Mouse (Mus musculus) intestine, embryonic 15.5 days (tissue): ENCODE results near the gene Utrn. TPM values are rescaled to one million over a fixed set of nuclear protein-coding genes. Genes with fewer than 3 reads are reported as not detected.
A peak's percentile ranks its signal among the peaks of the same experiment; 100 is the strongest.

Experiments used
- ATAC-seq: fragments of 200-750 bp; cut with Nextera tagmentation; 2 replicates; pipeline ENCODE4 v1.8.0; 2017; ENCODE audit warnings: moderate TSS enrichment, moderate library complexity
- H3K27ac ChIP-seq: fragments of 300-500 bp; sonication (generic); 2 replicates; pipeline ENCODE4 v1.5.1; 2015; ENCODE audit warnings: mild to moderate bottlenecking, inconsistent platforms
- H3K27me3 ChIP-seq: fragments of 300-500 bp; sonication (generic); replicated peaks from 2 replicates; pipeline ENCODE4 v1.6.1; 2015; ENCODE audit warnings: inconsistent platforms
- H3K36me3 ChIP-seq: fragments of 300-500 bp; sonication (generic); 2 replicates; pipeline ENCODE4 v1.6.1; 2015; ENCODE audit warnings: inconsistent platforms
- H3K4me1 ChIP-seq: fragments of 300-500 bp; sonication (generic); replicated peaks from 2 replicates; pipeline ENCODE4 v1.6.1; 2015; ENCODE audit warnings: inconsistent platforms
- H3K4me2 ChIP-seq: fragments of 300-500 bp; sonication (generic); replicated peaks from 2 replicates; pipeline ENCODE4 v1.6.1; 2015; ENCODE audit warnings: mild to moderate bottlenecking, inconsistent platforms
- H3K4me3 ChIP-seq: fragments of 300-500 bp; sonication (generic); replicated peaks from 2 replicates; pipeline ENCODE4 v1.5.1; 2015; ENCODE audit warnings: inconsistent platforms
- H3K9ac ChIP-seq: fragments of 300-500 bp; sonication (generic); 2 replicates; pipeline ENCODE4 v1.6.1; 2015; ENCODE audit warnings: inconsistent platforms
- H3K9me3 ChIP-seq: fragments of 300-500 bp; sonication (generic); 2 replicates; pipeline ENCODE4 v1.6.1; 2016; ENCODE audit warnings: inconsistent platforms
- whole genome bisulfite sequencing: fragments of 180-500 bp; shearing (Covaris S2); methylation state at CpG from one replicate; pipeline ENCODE4 v1.1.7; 2015; 5-methylcytosine and 5-hydroxymethylcytosine counted together
- polyA plus RNA-seq: library from polyadenylated mRNA; unstranded; fragments of >200 nt; fragmentation: Nextera tagmentation; extraction: Ambion mirVana; gene quantifications from 2 replicates; pipeline ENCODE4 v1.2.1, GENCODE M21; 2015

Gene Utrn
- polyA plus RNA-seq, 1 experiment from 2014 or later: 43.8 TPM

DNA sequence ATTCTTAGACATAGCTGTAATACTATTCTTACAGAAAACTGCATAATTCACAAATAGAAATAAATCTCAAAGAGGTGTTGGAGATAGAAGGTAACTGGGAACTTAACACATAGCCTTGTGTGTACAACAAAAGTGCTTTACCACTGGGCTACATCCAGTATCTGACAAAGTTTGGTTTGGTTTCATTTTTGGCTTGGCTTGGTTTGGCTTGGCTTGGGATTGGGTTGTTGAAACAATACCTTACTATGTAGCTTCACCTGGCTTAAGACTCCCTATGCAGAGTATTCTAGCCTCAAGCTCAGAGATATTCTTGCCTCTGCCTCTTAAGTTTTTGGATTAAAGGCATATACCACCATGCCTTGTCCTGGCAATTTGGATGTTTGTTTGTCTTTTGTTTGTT, 183.5 kb downstream of the Utrn start:
- no peak overlapping the region for H3K27ac ChIP-seq
- no peaks in the 10 kb centered on the region for H3K9me3 ChIP-seq
- ATAC-seq: no peak
- no peaks in the 10 kb centered on the region for H3K4me1 ChIP-seq
- H3K27me3 ChIP-seq: no peaks in the 10 kb centered on the region
- no peak overlapping the region for H3K4me2 ChIP-seq
- H3K36me3 ChIP-seq: 0 out of 2 replicates have a peak, but pooled peaks cover 6% of the 10 kb centered on the region
- no peak overlapping the region for H3K4me3 ChIP-seq
- H3K9ac ChIP-seq: no peak overlapping the region

DNA sequence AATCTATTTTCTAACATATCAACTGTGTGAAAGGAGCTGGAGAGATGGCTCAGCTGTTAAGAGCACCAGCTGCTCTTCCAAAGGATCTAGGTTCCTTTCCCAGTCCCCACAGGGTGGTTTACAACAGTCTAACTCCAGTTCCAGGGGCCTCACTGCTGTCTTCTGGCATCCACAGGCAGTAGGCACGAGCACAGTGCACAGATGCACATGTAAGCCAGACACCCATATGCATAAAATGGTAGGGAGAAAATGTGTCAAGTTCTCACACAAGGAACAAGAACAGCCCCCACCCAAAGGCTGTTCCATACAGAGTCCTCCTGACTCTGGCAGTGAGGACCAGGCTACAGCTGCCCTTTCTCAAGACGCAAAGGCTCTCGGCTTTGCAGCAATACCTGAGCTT, 185.1 kb downstream of the Utrn start:
- H3K4me3 ChIP-seq: no peak overlapping the region
- no peaks in the 10 kb centered on the region for H3K4me1 ChIP-seq
- 79% methylated on average over 3 of the region's 3 CpGs for WGBS
- ATAC-seq: no peak
- no peaks in the 10 kb centered on the region for H3K27me3 ChIP-seq
- H3K36me3 ChIP-seq: 0 out of 2 replicates have a peak, but pooled peaks cover 6% of the 10 kb centered on the region
- H3K27ac ChIP-seq: no peak overlapping the region
- no peak overlapping the region for H3K9ac ChIP-seq
- no peak overlapping the region for H3K4me2 ChIP-seq
- H3K9me3 ChIP-seq: no peaks in the 10 kb centered on the region

DNA sequence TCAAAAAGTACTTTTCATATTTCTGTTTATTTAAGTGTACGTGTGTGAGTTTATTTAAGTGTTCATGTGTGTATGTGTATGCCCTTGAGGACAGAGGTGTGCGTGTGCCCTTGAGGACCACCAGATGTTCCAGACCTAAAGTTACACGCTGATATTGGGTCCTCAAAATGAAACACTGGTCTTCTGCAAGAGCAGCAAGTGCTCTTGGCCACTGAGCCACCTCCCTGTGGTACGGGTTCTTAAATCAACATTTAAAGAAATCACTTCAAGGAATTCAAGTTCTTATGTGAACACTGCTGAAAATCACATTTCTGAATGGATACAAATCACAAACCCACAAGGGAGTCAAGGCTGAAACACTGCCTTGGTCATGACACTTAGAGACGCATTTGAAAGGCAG, 195.9 kb downstream of the Utrn start:
- no peaks in the 10 kb centered on the region for H3K4me1 ChIP-seq
- no peaks in the 10 kb centered on the region for H3K36me3 ChIP-seq
- H3K27ac ChIP-seq: no peak overlapping the region
- 78% methylated on average over 5 of the region's 5 CpGs for WGBS
- H3K4me2 ChIP-seq: no peak overlapping the region
- ATAC-seq: no peak
- H3K9me3 ChIP-seq: no peaks in the 10 kb centered on the region
- no peak overlapping the region for H3K9ac ChIP-seq
- no peak overlapping the region for H3K4me3 ChIP-seq
- no peaks in the 10 kb centered on the region for H3K27me3 ChIP-seq

DNA sequence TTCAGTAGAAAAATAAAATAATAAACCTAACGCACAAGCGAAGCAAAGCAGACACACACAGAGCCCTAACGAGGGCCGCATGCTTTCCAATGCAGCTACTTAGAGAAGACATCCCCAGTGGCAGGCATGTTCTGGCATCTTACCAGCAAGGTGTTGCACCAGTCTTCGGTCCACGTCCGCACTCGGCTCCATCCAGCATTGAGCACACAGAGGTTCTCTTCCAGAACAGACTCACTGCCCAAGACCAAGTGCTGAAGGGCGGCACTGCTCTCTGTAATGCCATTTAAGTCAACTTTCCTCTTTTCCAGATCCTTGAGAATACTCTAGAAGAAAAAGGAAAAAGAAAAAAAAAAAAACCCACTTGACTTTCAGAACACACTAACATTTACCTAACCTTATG, 197.6 kb downstream of the Utrn start:
- no peaks in the 10 kb centered on the region for H3K36me3 ChIP-seq
- H3K9me3 ChIP-seq: no peaks in the 10 kb centered on the region
- H3K27me3 ChIP-seq: no peaks in the 10 kb centered on the region
- ATAC-seq: no peak
- H3K9ac ChIP-seq: no peak overlapping the region
- no peak overlapping the region for H3K27ac ChIP-seq
- WGBS: 95% methylated on average over 9 of the region's 9 CpGs
- no peaks in the 10 kb centered on the region for H3K4me1 ChIP-seq
- no peak overlapping the region for H3K4me3 ChIP-seq
- H3K4me2 ChIP-seq: no peak overlapping the region

GRCm38 (mm10) chr10:12662035-12662434, 207.1 kb downstream of the Utrn start:
- Histone ChIP-seq H3K4me1 (no peaks in the 10 kb centered on the region), H3K27ac (no peak overlapping the region), H3K9me3 (no peaks in the 10 kb centered on the region), H3K27me3 (no peaks in the 10 kb centered on the region), H3K4me3 (no peak overlapping the region), H3K36me3 (peaks cover 11% of the 10 kb centered on the region), H3K9ac (no peak overlapping the region), H3K4me2 (no peak overlapping the region)
- ATAC-seq: no peak
- 88% methylated on average over 4 of the region's 4 CpGs for WGBS

- Histone ChIP-seq H3K4me2 (no peak overlapping the region), H3K4me1 (no peaks in the 10 kb centered on the region), H3K9ac (no peak overlapping the region), H3K9me3 (no peaks in the 10 kb centered on the region), H3K27ac (no peak overlapping the region), H3K27me3 (no peaks in the 10 kb centered on the region), H3K4me3 (no peak overlapping the region), H3K36me3 (peaks cover 7% of the 10 kb centered on the region)
- 68% methylated on average over 8 of the region's 8 CpGs for WGBS
- ATAC-seq: peak; percentile 76
Observed at GRCm38 (mm10) chr10:12658023-12658744, 211.0 kb downstream of the Utrn start.

GRCm38 (mm10) chr10:12652988-12653387, 216.2 kb downstream of the Utrn start:
- H3K27ac ChIP-seq: no peak overlapping the region
- 56% methylated on average over 3 of the region's 3 CpGs for WGBS
- ATAC-seq: no peak

DNA sequence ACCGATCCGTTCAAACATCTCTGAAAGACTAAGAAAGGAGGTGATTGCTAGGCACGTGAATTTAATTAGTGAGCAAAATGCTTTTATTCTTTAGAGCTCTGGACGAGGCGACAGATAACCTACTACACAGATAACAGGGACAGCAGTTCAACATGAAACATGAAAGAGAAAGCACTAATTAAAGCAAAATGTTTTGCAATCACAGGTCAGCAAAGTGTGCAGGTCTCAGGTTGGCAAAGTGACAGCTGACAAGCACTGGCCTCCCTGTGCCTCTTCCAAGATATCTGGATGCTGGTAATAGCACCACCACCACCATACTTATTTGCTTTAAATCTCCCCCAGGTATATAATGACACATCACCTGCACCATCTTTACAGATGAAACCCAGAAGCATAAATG, 223.0 kb downstream of the Utrn start:
- no peaks in the 10 kb centered on the region for H3K9me3 ChIP-seq
- ATAC-seq: no peak
- no peak overlapping the region for H3K9ac ChIP-seq
- H3K27ac ChIP-seq: no peak overlapping the region
- no peaks in the 10 kb centered on the region for H3K4me1 ChIP-seq
- H3K4me2 ChIP-seq: no peak overlapping the region
- H3K4me3 ChIP-seq: no peak overlapping the region
- H3K36me3 ChIP-seq: no peaks in the 10 kb centered on the region
- WGBS: 90% methylated on average over 5 of the region's 5 CpGs
- H3K27me3 ChIP-seq: no peaks in the 10 kb centered on the region

More at GRCm38 (mm10) chr10:12652988-12653387, 216.2 kb downstream of the Utrn start:
- Histone ChIP-seq H3K9ac (no peak overlapping the region), H3K4me1 (no peaks in the 10 kb centered on the region), H3K36me3 (no peaks in the 10 kb centered on the region), H3K9me3 (no peaks in the 10 kb centered on the region), H3K27me3 (no peaks in the 10 kb centered on the region), H3K4me3 (no peak overlapping the region), H3K4me2 (no peak overlapping the region)

- H3K4me1 ChIP-seq: no peaks in the 10 kb centered on the region
- H3K4me2 ChIP-seq: no peak overlapping the region
- ATAC-seq: no peak
- H3K27ac ChIP-seq: no peak overlapping the region
- H3K9me3 ChIP-seq: no peaks in the 10 kb centered on the region
- no peaks in the 10 kb centered on the region for H3K36me3 ChIP-seq
- no peak overlapping the region for H3K9ac ChIP-seq
- H3K4me3 ChIP-seq: no peak overlapping the region
- WGBS: 74% methylated on average over 8 of the region's 8 CpGs
- H3K27me3 ChIP-seq: no peaks in the 10 kb centered on the region
Observed at GRCm38 (mm10) chr10:12643336-12643735, 225.8 kb downstream of the Utrn start.

GRCm38 (mm10) chr10:12639638-12640037, 229.5 kb downstream of the Utrn start:
- H3K9me3 ChIP-seq: no peaks in the 10 kb centered on the region
- H3K4me3 ChIP-seq: no peak overlapping the region
- H3K4me2 ChIP-seq: no peak overlapping the region
- no peak for ATAC-seq
- H3K9ac ChIP-seq: no peak overlapping the region
- H3K36me3 ChIP-seq: no peaks in the 10 kb centered on the region
- no peak overlapping the region for H3K27ac ChIP-seq
- H3K27me3 ChIP-seq: no peaks in the 10 kb centered on the region
- H3K4me1 ChIP-seq: 0 out of 2 replicates have a peak, but pooled peaks cover 2% of the 10 kb centered on the region
- 74% methylated on average over 4 of the region's 4 CpGs for WGBS

DNA sequence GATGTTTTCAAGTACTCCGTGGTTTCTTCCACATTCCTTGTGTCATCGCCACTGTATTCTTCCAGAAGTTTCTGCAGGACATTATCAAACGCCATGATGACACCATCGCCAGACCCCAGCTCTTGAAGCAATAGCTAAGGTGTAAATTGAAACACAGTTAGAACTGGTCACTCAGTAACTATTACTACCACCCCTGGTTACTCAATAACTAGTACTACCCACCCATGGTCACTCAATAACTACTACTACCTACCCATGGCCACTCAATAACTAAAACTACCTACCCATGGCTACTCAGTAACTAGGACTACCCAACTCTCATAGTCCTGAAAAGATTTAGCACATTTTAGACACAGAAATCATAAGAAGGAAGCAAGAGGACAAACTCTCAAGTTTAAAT, 235.2 kb downstream of the Utrn start:
- no peaks in the 10 kb centered on the region for H3K9me3 ChIP-seq
- ATAC-seq: no peak
- no peak overlapping the region for H3K4me3 ChIP-seq
- 0 out of 2 replicates have a peak, but pooled peaks cover 2% of the 10 kb centered on the region for H3K4me1 ChIP-seq
- H3K27ac ChIP-seq: no peak overlapping the region
- no peak overlapping the region for H3K4me2 ChIP-seq
- no peaks in the 10 kb centered on the region for H3K36me3 ChIP-seq
- WGBS: 87% methylated on average over 4 of the region's 4 CpGs
- no peak overlapping the region for H3K9ac ChIP-seq
- H3K27me3 ChIP-seq: no peaks in the 10 kb centered on the region

DNA sequence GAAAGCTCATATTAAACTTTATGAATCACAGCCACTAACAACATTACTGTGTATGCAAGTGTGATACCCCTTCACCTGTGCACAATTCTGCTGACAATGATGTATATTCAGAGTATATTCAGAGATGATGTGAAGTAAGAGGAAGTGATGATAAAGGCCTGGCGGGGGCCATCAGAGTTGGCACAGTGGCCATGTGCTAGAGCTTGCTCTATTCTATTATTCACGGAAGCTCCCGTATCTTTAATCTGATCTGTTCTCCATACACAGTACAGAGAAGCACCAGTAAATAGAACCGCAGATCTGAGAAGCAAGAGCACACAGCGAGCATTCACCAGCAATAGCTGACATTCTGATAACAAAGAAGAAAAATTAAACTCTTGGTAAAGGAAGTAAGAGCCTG, 238.2 kb downstream of the Utrn start:
- no peak for ATAC-seq
- Histone ChIP-seq H3K9ac (no peak overlapping the region), H3K36me3 (no peaks in the 10 kb centered on the region), H3K4me1 (no peaks in the 10 kb centered on the region), H3K9me3 (no peaks in the 10 kb centered on the region), H3K4me3 (no peak overlapping the region), H3K27ac (no peak overlapping the region), H3K4me2 (no peak overlapping the region), H3K27me3 (no peaks in the 10 kb centered on the region)
- WGBS: 73% methylated on average over 5 of the region's 5 CpGs

GRCm38 (mm10) chr10:12618397-12618796, 250.8 kb downstream of the Utrn start:
- Histone ChIP-seq H3K4me3 (no peak overlapping the region), H3K4me2 (no peak overlapping the region), H3K4me1 (no peaks in the 10 kb centered on the region), H3K9ac (no peak overlapping the region), H3K9me3 (no peaks in the 10 kb centered on the region), H3K27me3 (no peaks in the 10 kb centered on the region), H3K36me3 (no peaks in the 10 kb centered on the region), H3K27ac (no peak overlapping the region)
- ATAC-seq: no peak
- WGBS: 53% methylated on average over 3 of the region's 3 CpGs
